Mouse (Mus musculus): ENCODE results near the gene Il6ra.

Il6ra gene

DNA sequence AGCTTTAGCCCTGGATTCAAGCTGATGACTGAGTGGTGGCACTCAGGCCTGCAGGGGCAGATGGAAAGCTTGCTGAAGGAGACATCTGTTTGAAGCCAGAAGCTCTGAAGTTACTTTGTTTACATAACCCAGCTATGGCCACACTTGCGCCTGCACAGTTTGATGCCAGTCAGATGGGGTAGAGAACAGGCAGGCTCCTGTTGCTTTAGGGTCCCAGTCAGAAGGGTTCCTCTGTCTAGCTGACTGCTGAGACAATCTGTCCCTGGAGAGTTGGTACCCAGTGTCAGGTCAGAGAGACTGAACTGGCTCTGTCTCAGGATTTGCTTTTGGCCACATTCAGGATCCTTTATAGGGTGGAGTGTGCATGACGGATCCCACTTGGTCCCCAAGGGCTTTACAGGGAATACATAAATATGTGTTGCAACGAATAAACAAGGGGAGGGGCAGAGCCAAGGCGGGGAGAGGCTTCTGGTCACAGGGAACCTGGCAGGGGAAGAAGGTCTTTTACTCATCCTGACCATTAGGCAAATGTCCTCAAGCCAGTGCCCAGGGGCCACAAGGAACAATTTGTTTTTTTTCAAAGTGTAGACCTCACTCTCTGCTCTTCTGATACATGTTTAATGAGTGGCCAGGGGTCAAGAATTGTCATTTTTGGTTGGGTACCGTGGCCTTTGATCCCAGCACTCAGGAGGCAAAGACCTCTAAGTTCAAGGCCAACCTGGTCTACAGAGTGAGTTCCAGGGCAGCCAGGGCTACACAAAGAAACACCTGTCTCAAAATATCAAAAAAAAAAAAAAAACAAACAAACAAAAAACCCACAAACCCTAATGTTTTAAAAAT lies 3.1 kb downstream of the Il6ra start:
- DNase-seq (ENCODE audit: low read depth, low spot score), result no peak

DNA sequence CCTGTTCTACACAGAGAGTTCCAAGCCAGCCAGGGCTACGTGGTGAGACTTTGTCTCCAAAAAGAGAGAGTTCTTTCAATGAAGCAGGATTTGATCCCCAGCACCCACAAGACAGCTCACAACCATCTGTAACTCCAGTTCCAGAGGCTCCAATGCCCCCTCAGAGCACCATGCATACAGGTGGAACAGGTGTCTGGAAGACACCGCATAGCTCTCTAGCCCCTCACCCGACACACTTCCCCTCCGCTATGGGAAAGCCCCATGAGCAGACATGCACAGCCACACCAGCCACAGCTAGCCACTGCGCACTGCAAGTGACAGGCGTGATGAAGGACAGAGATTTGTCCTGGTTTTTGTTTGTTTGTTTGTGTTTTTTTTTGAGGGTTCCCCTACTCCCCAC lies 4.2 kb downstream of the Il6ra start:
- DNase-seq (ENCODE audit: low read depth, low spot score), result peak; percentile 61

DNA sequence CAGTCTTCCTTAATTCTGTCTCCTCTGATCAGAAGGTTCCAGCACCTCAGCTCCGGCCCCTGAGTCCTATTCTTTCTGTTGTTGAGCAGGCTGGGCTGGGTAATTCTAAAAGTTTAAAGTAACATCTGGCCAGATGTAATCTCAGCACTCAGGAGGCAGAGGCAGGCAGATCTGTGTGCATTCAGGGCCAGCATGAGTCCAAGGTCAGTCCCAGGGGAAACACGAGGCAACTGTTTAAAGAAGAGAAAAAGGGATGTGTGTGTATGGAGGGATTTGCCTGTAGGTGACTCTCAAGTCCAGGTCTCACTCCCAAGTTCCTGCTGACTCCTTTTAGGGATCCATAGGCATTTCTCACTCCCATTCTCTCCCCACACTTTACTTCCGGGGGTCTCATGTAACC lies 5.2 kb downstream of the Il6ra start:
- DNase-seq (ENCODE audit: low read depth, low spot score), result no peak

DNA sequence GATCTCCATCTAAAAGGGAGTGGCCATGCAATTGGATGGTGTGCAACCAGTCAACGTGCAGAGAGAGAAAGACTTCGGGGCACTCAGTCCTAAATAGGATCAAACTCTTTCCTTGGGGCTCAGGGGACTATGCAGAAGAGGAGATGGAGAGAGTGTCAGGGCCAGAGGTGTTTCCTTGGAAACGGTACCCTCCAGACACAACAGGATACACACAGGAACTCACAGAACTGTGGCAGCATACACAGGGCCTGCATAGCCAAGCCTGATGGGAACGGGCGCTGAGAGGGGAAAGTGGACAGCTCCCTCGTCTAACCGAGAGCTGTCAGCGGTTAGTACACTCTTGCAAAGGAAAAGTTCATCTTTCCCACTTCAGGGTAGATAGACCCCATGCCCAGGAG lies 13.5 kb downstream of the Il6ra start:
- DNase-seq (ENCODE audit: low read depth, low spot score), result no peak

DNA sequence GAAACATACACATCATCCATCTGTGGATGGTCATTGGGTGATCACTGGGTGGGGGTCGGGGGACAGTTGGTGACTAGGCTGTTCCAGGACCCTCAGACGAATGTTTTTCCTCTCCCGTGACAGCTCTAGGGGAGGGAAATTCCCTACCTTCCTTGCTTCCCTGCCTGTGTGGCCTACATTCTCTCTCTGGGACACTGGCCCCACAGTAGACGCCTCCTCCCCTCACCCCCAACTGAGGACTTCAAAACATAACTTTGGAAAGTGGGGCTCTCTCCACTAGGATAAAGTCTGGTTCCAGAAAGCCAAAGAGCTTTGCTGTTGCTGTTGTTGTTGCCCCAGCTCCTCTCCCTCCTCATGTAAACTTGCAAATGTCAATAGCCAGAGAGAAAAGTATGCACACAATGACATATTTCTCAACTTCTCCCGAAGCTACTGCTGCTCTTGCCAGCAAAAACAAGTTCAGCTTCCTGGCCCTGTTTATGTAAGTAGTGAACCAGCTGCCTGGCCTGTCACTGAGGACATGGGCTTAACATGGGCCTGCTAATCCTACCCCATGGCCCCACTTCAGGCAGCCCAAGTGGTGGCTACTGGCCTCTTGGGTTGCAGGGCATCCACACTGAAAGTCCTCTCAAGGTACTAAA lies 14.0 kb downstream of the Il6ra start:
- no peak for DNase-seq (ENCODE audit: low read depth, low spot score)

DNA sequence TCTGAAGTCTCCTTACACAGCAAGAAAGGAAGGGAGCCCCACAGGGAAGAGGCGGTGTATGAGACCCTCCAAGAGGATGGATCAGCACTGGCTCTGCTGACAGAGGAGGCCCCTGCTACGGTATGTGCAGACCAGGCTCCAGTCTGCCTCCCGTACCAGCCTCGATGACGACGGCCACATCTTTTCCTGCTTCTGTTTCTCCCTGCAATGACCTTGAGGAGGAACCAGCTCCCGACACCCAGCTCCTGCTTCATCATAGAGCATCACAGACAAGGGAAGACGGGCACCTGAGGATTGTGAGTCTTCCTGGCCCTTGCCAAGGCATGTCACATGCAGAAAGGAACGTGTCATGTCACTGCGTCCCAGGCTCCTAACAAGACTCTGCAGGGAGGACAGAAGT lies 15.0 kb downstream of the Il6ra start:
- no peak for DNase-seq (ENCODE audit: low read depth, low spot score)

DNA sequence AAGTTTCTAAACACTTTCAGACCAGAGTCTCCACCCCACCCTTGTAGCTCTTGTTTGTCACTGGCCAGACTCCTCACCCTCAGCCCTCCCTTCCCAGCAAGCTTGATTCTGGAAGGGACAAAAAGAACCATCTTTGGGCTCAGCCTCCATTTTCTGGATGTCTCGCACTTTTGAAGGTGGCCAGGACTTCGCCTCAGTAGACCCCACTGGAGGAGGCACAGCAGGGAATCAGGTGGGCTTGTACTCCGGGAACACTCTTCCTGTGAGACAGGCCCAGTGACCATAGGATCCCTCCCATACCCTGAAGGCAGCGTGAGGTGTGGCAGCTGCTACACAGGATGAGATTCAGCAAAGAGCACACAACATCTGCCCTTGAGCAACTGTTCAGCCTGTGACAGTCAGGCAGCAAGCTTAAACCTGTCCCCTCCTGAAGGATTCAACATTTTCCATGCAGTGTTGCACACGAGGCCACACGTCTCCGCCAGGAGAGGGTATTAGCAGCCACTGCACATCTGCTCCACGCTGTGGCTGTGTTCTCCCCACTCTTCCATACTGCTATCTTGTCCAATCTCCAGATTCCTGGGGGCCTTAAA lies 15.7 kb downstream of the Il6ra start:
- DNase-seq (ENCODE audit: low read depth, low spot score), result no peak

DNA sequence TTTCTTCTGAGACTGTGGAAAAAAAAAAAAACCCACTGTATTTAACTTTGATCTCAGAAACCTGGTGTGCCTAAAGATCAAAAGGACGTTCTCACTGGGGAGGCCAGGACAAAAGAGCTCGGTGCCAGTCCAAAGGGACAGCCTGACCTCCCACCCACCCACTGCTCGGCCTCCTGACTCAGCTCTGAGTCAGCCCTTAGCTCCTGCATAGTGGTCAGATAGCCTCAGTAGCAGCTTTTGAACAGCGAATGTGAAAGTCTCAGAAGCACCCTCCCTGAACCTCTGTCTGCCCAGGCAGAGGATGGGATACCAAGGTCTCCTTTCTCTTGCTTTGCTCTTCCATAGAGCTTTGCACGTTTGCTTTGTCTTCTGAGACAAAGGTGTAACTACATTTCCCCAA lies 16.4 kb downstream of the Il6ra start:
- DNase-seq (ENCODE audit: low read depth, low spot score), result peak; percentile 55

DNA sequence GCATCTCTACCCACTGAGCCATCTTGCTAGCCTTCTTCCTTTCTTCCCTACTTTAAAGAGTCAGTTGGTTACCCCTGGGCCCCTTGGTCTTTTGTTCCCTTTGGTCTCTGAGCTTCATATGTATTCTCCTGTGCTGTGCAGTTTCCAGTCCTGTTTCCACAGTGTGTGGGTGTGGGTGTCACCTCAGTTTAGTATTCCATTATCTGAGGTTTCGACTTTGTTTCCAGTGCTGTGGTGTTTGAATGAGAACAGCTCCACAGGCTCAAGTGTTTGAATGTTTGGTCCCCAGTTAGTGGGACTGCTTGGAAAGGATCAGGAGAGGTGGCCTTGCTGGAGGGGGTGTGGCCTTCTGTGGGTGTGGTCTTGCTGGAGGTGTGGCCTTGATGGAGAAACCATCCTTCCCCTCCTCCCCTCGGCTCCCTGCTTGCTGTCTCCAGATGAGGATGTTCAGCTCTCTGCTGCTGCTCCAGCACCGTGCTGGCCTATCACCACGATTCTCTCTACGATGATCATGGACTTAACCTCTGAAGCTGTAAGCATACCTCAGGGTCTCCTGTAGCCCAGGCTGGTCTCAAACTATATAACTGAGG lies 20.4 kb downstream of the Il6ra start:
- DNase-seq (ENCODE audit: low read depth, low spot score), result peak; percentile 78

DNA sequence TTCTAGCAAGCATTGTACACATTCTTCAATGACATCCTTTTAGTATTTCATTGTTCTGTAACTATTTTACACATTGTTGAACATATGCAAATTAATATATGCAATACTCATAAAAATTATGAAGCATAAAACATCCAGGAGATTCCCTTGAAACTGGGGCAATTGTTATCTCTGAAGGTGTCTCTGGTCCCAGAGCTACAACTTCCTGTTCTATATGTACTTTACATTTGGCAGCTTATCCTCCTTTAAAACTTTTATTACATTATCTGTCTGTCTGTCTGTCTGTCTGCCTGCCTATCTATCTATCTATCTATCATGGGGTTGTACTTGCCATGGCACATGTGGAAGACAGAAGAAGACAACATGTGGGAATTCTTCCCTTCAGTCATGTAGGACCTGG lies 21.3 kb downstream of the Il6ra start:
- no peak for DNase-seq (ENCODE audit: low read depth, low spot score)

DNA sequence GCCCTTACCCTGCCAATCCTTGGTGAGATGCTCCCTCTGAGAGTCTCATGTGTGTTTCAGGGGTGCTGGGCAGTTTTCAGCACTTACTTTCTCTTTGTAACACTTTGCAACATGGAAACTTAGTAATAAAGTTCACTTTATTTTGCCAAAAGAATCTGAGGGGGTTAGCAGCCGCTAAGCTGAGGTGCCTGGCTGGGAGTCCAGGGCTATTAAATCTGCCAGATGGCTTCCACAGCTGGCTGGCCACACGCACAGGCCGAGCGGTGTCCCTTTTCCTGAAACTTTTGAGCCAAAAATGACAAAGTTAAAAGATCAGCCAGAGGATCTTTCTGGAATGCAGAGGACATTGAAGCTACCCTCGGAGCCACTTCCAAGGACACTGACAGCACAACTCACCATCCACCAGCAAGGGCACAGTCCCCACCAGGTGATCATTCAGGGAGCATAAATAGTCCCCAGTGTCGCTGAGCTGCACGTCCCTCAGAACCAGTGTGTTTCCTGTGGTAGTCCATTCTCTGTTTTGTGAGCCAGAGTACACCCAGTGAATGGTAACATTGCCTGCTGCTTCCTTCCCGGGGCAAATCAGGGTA lies 23.1 kb downstream of the Il6ra start:
- DNase-seq (ENCODE audit: low read depth, low spot score), result no peak

DNA sequence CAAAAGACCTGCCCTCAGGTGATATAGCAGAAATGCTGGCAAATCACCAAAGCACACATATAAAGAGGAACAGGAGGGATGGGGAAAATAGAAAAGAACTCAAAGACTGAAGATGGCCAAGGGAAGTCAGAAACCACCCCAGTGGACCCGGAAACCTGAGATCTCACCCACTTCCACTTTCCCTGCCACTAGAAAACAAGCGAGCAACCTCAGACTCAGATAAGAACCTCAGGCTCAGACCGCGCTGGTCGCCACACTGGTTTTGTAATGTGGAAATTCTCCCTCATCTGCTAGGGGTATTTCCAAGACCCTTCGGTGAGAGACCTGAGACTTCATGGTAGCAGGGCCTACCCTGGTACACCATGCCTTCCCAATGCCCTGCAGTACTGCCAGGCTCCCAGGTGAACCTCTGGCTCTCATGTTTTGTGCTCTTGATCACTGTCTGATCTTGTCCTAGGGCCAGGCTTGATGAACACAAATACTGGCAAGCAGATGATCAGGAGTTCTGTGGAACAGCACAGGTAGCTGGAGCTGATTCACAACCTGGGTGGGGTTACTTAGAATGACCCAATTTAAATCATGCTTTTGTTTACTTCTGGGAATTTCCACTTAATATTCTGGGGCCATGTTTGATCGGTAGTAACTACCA lies 25.3 kb downstream of the Il6ra start:
- DNase-seq (ENCODE audit: low read depth, low spot score), result peak; percentile 56

DNA sequence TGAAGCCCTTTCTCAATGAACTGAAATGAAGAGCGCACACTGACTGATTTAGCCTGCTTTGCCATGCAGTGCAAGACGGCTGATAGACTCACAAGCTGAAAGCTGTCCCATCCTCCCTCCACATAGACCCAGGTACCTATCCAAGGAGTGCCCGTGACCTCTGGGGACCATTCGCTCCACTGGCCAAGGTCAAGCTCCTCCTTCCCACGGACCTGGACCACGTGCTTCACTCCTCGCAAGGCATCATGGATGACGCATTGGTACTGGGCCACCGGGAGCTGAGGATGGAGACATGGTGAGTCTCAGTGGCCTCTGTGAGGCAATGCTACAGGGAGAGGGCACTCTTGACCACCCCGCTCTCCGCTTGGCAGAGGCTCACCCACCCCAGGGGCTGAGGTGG lies 27.2 kb downstream of the Il6ra start:
- no peak for DNase-seq (ENCODE audit: low read depth, low spot score)

DNA sequence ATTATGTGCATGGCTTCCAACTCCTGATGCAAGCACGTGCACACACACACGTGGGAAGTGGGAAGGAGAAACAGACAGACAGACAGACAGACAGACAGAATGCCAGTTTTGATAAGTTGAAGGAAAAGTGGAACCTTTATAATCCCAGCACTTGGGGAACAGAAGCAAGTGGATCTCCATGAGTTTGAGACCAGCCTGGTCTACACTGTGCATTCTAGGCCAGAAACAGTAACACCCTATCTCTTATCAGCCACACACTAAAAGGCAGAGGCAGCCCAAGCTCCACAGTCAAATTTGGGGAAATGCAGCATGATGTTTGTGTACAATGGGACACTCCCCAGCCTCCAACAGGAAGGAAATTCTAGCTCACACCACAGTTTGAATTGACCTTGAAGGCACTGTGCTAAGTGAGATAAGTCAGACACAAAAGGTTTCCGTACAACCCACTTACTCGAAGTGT lies 29.4 kb downstream of the Il6ra start:
- DNase-seq (ENCODE audit: low read depth, low spot score), result peak; percentile 34

DNA sequence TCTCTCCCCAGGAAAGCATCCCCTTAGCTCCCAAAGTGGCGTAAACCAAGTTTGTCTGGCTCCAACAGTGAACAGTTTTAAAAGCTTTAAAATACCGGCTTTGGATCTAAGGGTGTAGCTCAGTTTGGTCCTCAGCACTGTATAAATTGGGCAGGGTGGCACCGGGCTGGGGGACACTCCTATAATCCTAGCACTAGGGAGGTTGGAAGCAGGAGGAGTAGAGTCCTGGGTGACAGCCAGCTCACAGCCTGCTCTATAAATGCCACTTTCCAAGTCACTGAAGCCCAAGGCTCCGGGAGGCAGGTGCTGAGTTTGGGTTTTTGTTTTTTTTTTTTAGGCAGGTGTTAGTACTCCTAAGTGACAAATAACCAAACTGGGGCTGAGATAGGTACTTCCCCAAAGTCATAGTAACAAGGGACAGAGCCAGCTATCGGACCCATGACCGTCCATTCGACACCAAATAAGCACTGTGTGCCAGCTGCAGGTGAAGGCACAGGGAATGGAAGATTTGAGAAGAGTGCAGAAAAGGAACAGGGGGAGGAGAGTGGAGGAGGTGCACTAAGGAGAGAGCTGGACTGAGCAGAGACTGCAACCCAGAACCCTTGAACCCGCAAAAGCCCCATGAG lies 30.3 kb downstream of the Il6ra start:
- no peak for DNase-seq (ENCODE audit: low read depth, low spot score)

DNA sequence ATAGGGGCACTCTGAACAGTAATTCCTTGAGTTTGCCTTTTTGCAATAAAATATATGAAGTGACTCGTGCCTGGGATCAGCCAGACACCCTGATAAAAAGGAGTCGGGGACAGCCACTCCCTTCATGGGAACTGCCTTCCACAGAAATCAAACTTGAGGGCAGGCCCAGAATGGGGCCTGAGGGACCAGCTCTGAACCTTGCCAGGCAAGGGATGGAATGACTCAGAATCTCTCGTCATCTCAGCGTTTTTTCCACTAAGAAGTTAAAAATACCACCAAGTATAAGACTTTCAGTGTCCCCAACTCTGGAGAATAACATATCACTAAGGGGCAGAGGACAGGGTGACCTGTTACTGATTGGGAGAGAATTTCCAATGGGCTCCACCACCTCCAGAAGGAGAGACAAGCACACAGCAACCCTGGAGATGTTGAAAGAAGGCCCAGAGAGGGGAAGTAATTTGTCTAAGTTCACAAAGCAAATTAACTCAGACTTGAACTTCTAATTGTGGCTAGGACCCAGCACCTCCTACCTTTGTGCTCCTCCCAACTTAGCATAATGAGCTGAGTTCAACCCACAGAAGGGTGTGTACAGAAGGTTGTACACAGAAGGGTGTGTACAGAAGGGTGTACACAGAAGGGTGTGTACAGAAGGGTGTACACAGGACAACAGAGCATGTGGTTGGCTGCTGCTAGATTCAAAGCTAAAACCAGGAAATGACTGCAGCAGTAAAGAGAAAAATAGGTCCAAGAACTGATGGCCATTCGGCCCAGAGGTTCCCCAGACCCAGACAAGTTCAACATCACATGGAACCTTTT lies 32.8 kb downstream of the Il6ra start:
- DNase-seq (ENCODE audit: low read depth, low spot score), result peak; percentile 58

DNA sequence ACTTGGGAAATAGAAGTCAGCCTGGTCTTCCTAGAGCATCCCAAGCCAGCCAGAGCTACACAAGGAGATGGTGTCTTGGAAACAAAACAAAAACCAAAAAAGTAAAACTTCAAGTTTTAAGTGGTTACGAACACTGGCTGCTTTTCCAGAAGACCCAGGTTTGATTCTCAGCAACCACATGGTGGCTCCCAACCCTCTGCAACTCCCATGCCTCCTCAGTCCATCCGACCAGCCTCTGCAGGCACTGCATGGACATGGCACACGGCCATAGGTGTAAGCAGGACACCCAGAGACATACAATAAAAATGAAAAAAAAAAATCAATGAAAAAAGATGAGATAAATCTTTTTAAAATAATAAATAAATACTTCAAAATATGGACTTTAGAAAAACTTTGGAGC lies 33.7 kb downstream of the Il6ra start:
- no peak for DNase-seq (ENCODE audit: low read depth, low spot score)

DNA sequence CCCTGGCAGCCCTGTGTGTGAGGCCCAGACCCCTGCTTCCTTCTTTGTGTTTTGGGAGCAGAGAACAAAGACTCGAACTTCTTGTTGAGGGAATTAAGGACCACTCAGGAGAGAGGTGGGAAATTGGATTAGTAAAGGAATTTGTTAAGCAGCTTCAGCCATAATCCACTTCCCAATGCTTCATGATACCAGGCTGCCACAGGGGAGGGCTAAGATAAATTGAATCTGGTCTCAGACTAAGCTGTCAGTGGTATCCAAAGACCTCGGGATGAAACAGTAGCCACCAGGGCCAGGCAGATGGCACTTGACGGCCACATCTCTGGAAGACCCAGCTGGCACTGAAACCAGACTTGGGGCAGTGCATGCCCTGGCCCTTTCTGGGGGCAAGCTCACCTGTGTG lies 34.5 kb downstream of the Il6ra start:
- no peak for DNase-seq (ENCODE audit: low read depth, low spot score)

DNA sequence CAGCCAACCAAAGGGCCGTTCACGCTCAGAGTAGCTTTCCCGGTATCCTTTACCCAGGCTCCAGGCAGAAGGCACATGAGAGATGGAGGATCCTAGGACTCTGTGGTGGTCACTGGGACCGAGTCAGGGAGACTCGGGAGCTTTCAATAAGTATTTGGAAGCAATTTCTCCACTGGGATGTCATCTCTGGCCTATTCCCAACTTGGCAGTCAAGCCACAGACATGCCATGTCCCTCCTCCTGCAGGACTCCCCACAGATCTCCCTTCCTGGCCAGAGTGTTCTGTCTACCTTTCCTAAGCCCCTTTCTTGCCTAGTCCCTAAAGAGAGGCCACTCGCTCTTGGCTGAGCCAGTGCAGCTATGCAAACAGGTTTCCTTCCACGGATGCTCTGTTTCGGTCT lies 35.9 kb downstream of the Il6ra start:
- no peak for DNase-seq (ENCODE audit: low read depth, low spot score)

DNA sequence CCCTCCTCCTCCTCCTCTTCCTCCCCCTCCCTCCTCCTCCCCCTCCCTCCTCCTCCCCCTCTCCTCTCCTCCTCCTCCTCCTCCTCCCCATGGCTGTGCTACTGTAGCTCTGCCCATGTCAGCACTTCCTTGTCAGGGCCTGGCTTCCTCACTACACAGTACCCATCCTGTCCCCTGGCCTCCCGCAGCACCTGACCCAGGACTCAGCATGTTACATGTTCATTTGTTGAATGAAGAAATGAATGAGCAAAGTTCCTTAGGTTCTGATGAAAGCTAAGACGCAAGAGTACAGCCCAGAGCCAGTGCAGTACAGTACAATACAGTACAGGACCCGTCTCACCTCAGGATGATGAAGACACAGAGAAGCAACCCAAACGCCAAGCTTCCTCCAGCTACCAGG lies 36.5 kb downstream of the Il6ra start:
- peak; percentile 60 for DNase-seq (ENCODE audit: low read depth, low spot score)

Data from CD4-positive helper T cell, adult 2 months (primary cell).